Mouse (Mus musculus) kidney, postnatal 10 days (tissue): ENCODE results near the gene Pnpla8.
"Not testable (repeated sequence)": the region's sequence is repeated elsewhere in the genome, so short reads cannot be mapped to it uniquely, and the experiment has no call there.

ENCODE experiments used
- DNase-seq: peaks from one replicate; pipeline ENCODE4 v3.0.0; 2021; ENCODE audit warnings: mixed read lengths

The Pnpla8 gene

GRCm38 (mm10) chr12:44274125-44274835 lies 53.1 kb downstream of the Pnpla8 start:
- DNase-seq = no peak

GRCm38 (mm10) chr12:44280147-44280546 lies 59.0 kb downstream of the Pnpla8 start:
- not testable (repeated sequence) for DNase-seq

- DNase-seq = no peak
Observed at GRCm38 (mm10) chr12:44281534-44281933, 60.4 kb downstream of the Pnpla8 start.

GRCm38 (mm10) chr12:44283378-44283777 lies 62.2 kb downstream of the Pnpla8 start:
- peak; percentile 18 for DNase-seq

GRCm38 (mm10) chr12:44286992-44287391 lies 65.8 kb downstream of the Pnpla8 start:
- DNase-seq = no peak

GRCm38 (mm10) chr12:44292281-44292680 lies 71.1 kb downstream of the Pnpla8 start:
- peak; percentile 83 for DNase-seq

GRCm38 (mm10) chr12:44300793-44301192 lies 79.6 kb downstream of the Pnpla8 start:
- DNase-seq = no peak

- DNase-seq = no peak
Observed at GRCm38 (mm10) chr12:44304012-44304411, 82.8 kb downstream of the Pnpla8 start.

- peak; percentile 13 for DNase-seq
Observed at GRCm38 (mm10) chr12:44304869-44305268, 83.7 kb downstream of the Pnpla8 start.

- no peak for DNase-seq
Observed at GRCm38 (mm10) chr12:44308221-44308620, 87.1 kb downstream of the Pnpla8 start.

- no peak for DNase-seq
Observed at GRCm38 (mm10) chr12:44315212-44315611, 94.0 kb downstream of the Pnpla8 start.

GRCm38 (mm10) chr12:44325091-44325490 lies 103.9 kb downstream of the Pnpla8 start:
- DNase-seq = no peak

- DNase-seq = peak; percentile 46
Observed at GRCm38 (mm10) chr12:44327452-44327851, 106.3 kb downstream of the Pnpla8 start.

GRCm38 (mm10) chr12:44328381-44329315 lies 107.5 kb downstream of the Pnpla8 start, which contains the start of gene Nrcam:
Gene Nrcam, plus strand, starts transcription at chr12:44328885.
- DNase-seq = peak; percentile 72

GRCm38 (mm10) chr12:44329316-44330215 lies 108.4 kb downstream of the Pnpla8 start:
- peak; percentile 33 for DNase-seq

GRCm38 (mm10) chr12:44330216-44330719 lies 109.1 kb downstream of the Pnpla8 start:
- DNase-seq = no peak

GRCm38 (mm10) chr12:44337136-44337640 lies 116.0 kb downstream of the Pnpla8 start:
- DNase-seq = no peak

- no peak for DNase-seq
Observed at GRCm38 (mm10) chr12:44338195-44338622, 117.0 kb downstream of the Pnpla8 start.

GRCm38 (mm10) chr12:44344075-44344474 lies 122.9 kb downstream of the Pnpla8 start:
- DNase-seq = no peak

- no peak for DNase-seq
Observed at GRCm38 (mm10) chr12:44345251-44345650, 124.1 kb downstream of the Pnpla8 start.

GRCm38 (mm10) chr12:44346143-44346542 lies 125.0 kb downstream of the Pnpla8 start:
- no peak for DNase-seq

- no peak for DNase-seq
Observed at GRCm38 (mm10) chr12:44355116-44355515, 133.9 kb downstream of the Pnpla8 start.
